Mouse (Mus musculus): ENCODE measurements around the gene Phf11d. TPM values are rescaled to one million over a fixed set of nuclear protein-coding genes. Genes with fewer than 3 reads are reported as not detected.

The Phf11d gene
- total RNA-seq, 2 experiments from 2014 or later: 1.1 to 1.9 TPM

Other genes with a start within 250 kb of the Phf11d start
- gene 1700129C05Rik, start 222.6 kb downstream of the Phf11d start, total RNA-seq (2021): not detected
- gene Gm5142, start 186.7 kb downstream of the Phf11d start, total RNA-seq (2021): not detected
- 10 to 100 TPM; 11.1 to 12.7 TPM for gene Rcbtb1, start 164.3 kb downstream of the Phf11d start, total RNA-seq (2021)
- not detected for gene Gm6904, start 105.3 kb downstream of the Phf11d start, total RNA-seq (2021)
- not detected for gene Phf11a, start 67.9 kb downstream of the Phf11d start, total RNA-seq (2021)
- under 1 TPM in 1 of 2 experiments, not detected in 1; 0.20 TPM for gene Phf11b, start 24.1 kb downstream of the Phf11d start, total RNA-seq (2021)
- gene Phf11c, start 29.9 kb upstream of the Phf11d start, total RNA-seq (2021): under 1 TPM; 0.41 to 0.59 TPM
- 1 to 10 TPM; 5.3 to 6.7 TPM for gene Setdb2, start 75.4 kb upstream of the Phf11d start, total RNA-seq (2021)
- gene Cab39l, start 75.5 kb upstream of the Phf11d start, total RNA-seq (2021): 10 to 100 TPM; 19.7 to 25.4 TPM
- gene Cdadc1, start 232.5 kb upstream of the Phf11d start, total RNA-seq (2021): 10 to 100 TPM; 29.4 to 36.3 TPM